Mouse (Mus musculus) ES-Bruce4 (cell line): ENCODE results near the gene Adap1.

Experiments
- CTCF ChIP-seq: IDR thresholded peaks from one replicate; pipeline ENCODE4 v1.8.1; 2011; ENCODE audit warnings: low read depth, low read length
- EP300 ChIP-seq: IDR thresholded peaks from 2 replicates; pipeline ENCODE4 v1.6.1; 2011; ENCODE audit warnings: low read depth, low read length; ENCODE audit not compliant: insufficient read depth
- POLR2A ChIP-seq: IDR thresholded peaks from one replicate; pipeline ENCODE4 v1.8.1; 2011; ENCODE audit warnings: low read length; ENCODE audit not compliant: insufficient read depth

- TF ChIP-seq CTCF (no peak), POLR2A (no peak), EP300 (no peak)
These were observed 91.0 kb downstream of the Adap1 start for GRCm38 (mm10) chr5:139234423-139234822.
